Mouse (Mus musculus) B cell, adult 2 months (primary cell): ENCODE measurements around the gene Pstpip1.

ENCODE experiments used
- DNase-seq, 2 experiments: peaks; one replicate each; pipeline ENCODE4 v3.0.0; 2022

Pstpip1 gene

DNA sequence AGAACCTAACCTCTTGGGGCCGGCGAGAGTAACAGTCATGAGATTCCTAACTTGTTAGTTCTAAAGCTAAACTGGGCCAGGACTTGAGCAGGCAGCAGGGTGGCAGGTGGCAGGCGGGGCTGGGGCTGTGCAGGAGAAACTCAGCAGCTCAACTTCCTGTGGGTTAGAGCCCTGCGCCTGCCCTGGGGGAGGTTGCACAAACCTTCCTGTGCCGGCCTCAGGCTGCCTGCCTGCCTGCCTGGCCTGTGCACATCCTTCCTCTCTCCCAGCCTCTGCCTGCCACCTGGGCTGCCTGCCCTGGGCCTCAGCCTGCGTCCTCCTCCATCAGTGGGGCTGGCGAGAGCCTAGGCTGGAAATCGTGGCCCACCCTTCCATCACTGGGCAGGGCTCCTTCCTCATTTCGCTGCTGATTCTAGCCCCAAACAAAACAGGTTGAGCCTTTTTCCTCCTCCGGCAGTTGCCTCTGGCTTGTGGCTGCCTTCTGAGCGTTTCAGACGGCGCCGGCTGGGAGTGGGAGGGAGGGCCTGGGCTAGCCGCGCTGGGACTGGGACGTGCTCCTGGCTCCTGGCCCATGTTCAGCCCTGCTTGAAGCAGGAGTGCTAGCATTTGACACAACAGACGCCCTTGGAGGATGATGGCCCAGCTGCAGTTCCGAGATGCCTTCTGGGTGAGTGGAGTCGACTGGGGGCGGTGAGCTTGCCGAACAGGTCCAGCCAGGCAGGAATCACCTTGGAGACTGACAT is at the start of gene Pstpip1:
TSS of gene Pstpip1 (plus strand) at position 185 of the 743 bp plus-strand sequence.
- peak; percentile 77 to 78 for DNase-seq

DNA sequence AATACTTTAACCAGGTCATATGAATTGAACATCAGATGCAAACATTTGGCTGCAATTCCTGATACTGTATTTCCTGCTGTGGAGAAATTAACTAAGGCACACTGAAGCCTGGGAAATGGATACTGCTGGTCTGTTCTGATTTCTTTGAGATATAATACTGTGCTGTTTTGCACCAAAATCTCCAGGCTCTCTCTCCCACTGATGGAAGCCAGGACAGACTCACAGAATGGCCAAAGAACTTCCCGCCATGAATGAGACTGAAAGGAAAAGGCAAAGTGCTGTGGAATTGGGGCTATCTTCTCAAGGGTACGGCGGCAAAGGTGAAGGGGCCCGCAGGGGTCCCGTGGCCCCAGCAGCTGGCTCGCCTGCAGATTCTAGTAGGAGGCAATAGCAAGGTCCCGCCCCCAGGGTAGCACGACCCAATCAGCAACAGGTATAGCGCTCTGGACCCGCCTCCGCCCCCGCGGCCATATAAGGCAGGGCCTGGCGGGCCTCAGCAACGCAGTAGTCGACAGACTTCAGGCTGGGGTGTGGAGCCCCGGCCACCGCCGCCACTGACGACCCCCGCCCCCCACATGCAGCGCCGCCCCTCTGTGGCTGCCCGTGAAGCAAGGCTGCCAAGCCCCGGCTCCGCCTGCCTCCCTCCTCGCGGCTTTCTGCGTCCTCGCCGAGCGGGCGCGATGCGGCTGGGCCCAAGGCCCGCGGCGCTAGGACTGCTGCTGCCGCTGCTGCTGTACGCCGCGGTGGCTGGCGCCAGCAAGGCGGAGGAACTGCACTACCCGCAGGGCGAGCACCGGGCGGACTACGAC is 48.2 kb upstream of the Pstpip1 start, which contains the start of gene Rcn2:
TSS of gene Rcn2 (plus strand) at position 474 of the 809 bp plus-strand sequence.
- DNase-seq: peak; percentile 97 to 98

DNA sequence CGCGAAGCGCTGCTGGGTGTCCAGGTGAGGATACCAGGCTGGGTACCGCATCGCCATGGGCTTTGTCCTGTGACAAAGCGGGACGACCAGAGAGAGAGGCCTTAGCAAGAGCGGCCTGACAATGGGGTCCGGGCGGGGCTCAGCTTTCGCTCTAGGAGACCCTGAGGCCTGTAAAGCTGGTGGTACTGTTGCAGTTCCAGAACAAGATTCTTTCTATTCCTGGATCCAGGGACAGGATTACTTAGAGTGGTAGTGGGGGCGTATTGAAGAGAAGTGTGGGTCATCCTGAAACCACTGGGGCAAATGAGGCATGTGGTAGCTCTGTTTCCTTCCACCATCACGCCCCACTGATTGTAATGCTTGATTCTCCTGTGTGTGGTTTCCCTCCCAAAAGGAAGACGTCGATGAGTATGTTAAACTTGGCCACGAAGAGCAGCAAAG is 47.6 kb upstream of the Pstpip1 start:
- DNase-seq: no peak

DNA sequence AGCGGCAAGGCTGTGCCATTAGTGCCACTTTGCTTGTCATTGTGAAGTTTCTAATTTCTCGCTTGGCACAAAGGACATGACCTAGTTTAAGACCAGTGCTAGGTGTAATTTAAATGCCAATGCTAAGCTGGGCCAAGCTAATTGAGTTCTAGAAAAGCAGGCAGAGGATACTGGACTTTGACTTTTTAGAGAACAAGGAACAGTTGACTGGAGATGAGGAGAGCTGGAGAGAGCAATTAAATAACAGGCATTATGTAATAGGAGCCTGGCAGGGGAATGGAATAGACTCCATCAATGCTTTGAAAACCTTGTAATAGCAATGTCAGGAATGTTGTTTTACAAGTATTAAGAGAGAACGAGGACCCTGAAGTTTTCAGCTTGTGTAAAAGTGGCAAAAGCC is 36.0 kb upstream of the Pstpip1 start:
- DNase-seq: no peak

DNA sequence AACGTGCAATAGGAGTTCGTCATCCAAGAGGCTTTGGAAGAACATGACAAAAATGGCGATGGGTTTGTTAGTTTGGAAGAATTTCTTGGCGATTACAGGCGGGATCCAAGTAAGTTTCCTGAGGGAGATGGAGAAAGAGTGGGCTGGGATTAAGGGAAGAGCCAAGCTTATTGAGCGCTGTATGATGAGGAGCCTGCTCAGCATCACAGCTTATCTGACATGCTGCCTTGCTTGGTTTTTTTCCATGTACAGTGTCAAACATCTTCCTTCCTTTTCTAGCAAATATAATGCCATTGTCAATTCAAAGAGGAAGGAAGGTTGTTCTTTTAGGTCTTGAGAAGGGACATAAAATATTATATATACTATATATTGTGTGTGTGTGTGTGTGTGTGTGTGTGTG is 33.6 kb upstream of the Pstpip1 start:
- DNase-seq: no peak

DNA sequence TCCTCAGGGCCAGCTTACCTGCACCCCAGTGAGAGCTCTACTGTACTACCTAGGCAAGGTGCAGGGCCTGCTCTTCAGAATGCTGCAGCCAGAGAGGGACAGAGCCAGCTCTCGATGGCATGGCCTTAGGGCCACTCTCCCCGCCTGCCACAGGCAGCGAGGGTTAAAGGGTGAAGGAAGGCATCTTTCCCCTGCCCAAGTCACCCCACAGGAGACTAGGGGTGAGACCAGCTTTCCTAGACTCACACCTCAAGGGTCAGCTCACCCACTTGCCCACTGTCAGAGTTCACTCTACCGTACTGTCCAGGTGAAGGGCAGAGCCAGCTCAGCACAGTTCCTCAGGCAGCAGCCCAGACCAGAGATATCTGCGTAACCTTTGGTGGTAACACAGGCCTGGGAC is 27.4 kb upstream of the Pstpip1 start:
- no peak for DNase-seq

DNA sequence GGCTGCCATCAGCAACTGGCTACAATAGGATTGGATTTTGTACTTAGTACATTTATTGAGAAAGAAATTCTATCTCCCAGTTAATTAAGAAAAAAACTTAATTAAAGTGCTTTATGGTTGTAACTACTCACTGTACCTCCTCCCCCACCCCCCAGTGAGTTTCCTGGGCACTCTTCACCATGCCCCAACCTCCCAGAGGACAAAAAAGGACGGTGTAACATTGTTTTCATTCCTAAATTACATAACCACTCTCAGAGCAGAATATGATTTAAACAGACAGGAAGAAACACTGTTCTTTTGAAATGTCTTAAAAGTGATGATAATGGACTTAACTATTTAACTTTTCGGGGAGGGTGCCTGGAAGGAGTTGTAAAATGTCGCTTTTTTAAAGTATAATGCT is 24.8 kb upstream of the Pstpip1 start:
- DNase-seq: no peak

DNA sequence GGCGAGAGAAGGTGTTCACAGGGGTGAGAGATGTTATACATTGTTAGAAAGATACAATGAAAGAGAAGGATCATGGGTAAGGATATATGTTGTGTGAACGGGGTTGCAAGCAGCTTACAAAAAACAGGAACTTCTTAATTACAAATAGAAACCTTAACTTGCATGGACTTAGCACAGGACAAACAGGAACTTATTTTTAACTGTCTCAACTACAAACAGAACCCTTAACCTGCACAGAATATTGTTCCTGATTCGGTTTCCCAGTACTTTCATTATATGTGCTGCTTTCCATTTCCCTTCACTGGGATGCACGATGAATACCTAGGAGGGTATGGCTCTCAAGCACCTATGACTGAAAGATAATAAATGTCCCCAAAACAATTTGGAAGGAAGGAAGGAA is 21.8 kb upstream of the Pstpip1 start:
- DNase-seq: no peak

DNA sequence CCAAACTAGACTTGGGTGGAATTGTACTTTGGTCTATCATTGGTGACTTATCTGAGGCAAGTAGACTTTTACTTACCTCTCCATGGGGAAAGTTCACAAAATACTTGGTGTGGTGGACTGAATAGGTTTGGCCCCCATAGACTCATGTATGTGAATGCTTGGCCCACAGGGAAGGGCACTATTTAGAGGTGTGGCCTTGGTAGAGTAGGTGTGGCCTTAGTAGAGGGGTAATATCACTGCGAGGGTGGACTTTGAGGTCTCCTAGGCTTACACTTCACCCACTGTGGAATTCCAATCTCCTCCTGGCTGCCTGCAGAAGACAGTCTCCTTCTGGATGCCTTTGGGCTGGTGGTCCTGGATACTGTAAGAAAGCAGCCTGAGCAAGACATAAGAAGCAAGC is 21.1 kb upstream of the Pstpip1 start:
- no peak for DNase-seq

DNA sequence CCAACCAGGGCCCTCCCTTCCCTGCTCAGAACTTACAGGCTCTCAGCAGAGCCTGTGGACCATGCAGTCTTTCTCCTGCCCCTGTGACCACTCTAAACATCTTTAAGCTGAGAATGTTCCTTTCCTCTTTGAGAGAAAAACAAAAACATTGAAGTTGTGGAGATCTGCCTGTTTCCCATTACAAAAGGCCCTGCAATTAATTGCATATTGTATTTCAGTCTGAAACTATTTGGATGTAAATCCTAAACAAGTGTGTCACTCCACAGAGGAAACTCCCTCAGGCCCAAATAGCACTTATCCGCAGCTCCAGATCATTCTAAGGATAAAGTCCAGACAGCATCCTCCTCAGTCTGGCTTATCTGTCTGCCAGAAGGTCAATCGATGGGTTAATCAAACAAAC is 16.9 kb upstream of the Pstpip1 start:
- no peak for DNase-seq

DNA sequence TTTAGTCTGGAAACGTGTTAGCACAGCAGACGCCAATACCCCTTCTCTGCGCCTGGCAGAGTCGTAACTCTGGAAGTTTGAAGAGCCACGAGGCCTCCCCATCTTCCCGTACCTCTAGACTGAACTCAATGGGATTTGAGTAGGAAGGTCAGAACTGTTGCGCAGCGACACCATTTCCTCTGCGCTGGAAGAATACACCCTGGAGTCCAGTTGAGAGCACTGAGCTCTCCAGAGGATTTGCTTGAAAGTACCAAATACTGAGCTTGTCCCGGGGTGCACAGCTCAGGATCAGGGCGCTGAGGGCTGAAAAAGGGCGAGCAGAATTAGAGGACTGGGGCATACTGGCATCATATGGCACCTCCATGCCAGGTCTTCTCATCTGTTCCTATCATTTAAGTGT is 14.9 kb upstream of the Pstpip1 start:
- no peak for DNase-seq

DNA sequence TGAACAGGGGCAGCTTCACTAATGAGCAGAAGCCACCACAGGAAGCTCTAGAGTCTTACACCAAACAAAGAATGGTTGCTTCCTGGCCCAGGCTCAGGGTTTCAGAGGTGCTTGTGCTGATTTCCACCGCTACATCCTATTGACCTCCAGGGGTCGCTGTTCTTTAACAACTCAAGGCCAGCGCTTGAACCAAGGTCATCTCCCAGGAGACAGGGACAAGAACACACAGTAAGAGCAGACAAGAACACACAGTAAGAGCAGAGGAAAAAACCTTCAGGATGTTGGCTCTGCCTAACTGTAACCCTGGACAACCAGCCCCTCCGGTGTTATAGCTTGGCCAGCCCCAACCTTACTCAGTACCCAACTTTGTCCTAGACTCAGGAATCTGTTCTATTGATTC is 14.5 kb upstream of the Pstpip1 start:
- peak; percentile 76 to 79 for DNase-seq

DNA sequence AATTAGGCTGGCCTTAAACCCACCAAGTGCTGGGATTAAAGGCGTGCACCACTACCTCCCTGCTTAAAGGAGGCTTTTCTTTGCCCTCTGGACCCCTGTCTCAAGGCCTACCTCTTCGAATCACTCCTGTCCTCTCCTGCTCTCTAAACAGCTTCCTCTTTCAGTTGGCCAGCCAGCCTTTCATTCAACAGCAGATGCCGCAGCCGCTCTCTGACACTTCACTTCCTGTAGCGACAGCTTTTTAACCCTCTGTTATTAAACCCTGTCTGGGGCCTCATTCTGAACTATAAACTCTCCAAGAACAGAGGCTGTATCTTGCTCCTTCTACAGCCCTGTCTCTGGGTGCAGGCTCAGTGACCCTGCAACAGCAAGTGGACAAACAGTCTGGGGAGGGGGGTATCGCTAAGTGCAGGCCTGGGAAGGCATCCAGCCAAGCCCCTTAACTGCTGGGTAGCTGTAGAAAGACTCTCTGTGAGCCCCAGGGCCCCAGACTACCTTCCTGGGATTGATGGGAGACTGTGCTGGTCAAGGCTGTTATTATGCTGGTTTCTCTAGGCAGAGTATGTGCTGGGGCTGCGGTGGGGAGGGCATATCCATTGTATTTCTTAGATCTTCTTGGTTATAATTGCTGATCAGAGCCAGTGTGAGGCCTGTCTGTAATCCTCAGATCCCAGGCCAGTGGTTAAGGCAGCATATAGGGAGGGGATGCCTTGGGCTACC is 13.7 kb upstream of the Pstpip1 start:
- DNase-seq: peak; percentile 67 to 70

DNA sequence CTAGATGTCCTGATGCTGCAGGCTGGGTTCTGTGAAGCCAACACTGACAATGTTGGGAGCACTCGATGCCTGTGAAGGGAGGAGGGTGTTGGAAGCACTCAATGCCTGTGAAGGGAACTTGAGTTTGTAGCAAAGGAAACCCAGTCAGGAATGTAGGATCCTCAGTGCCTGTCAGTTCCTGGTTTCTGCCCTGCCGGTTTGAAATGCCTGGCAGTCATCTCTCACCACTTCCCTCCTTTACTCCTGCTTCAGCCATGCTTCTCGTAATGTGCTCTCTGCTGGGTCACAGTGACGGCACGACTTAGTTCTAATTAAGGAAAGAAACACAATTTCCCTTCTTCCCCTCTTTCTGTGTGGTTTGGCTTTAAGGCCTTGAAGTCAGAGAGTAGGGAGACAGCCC is 10.2 kb upstream of the Pstpip1 start:
- no peak for DNase-seq

DNA sequence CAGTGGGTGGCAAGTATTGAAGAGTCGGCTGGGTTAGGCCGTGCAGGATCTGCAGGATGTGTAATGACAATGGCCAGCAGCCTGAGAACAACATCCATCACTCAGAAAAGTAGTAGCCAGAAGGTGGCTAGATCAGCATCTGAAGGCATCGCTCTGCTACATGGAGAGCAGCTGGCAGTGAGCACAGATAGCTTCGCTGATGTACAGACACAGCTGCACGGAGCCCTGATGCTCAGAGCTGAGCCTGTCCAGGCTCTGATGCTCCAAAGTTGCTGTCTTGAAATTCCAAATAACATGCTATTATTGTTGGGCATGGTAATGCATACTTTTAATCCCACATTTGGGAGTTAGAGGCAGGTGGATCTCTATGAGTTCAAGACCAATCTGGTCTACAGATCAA is 3.2 kb upstream of the Pstpip1 start:
- no peak for DNase-seq

DNA sequence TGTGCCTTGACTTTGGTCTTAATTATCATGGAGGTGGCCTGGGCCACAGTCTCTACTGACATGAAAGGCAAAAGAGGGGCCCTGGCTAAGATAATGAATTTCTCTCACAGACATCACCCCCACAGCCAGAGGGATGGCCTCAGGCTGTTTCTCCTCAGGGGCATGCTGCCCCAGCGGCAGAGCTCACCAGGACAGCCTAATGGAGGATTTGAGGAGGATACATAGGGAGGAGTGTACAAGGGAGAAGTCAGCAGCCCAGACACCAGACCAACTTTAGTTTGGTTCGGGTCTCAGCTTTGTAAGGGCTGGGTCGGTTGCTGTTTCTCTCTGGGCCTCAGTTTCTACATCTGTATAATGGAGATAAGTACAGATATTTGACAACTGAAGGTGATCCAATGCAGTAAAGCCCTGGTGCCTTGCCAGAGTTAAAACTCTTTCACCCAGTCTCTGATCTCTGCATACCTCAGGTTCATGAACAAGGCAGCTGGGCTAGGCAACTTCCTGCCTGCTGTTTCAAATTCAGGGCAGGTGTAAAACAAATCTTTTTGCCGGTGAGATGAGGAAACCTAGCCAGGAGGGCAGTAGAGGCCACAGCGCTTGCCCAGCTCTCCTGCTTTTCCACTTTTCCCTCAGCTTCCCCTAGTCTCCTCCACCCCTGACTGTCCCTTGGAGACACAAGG is 924 bp downstream of the Pstpip1 start:
- DNase-seq: peak; percentile 23 to 42

DNA sequence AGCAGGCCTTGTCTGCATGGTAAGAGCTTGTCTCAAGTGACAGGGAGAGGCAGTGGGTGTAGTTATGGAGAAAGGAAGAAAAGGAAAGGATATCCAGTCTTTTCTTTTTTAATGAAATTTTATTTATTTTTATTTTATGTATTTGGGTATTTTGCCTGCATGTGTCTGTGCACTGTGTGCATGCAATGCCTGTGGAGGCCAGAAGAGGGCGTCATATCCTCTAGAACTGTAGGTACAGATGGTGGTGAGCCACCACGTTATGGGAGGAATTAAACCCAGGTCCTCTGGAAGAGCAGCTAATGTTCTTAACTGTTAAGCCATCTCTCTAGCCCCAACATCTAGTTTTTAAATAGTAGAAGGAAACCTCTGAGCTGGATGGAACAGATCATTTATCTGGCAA is 2.3 kb downstream of the Pstpip1 start:
- DNase-seq: peak; percentile 68 to 70

DNA sequence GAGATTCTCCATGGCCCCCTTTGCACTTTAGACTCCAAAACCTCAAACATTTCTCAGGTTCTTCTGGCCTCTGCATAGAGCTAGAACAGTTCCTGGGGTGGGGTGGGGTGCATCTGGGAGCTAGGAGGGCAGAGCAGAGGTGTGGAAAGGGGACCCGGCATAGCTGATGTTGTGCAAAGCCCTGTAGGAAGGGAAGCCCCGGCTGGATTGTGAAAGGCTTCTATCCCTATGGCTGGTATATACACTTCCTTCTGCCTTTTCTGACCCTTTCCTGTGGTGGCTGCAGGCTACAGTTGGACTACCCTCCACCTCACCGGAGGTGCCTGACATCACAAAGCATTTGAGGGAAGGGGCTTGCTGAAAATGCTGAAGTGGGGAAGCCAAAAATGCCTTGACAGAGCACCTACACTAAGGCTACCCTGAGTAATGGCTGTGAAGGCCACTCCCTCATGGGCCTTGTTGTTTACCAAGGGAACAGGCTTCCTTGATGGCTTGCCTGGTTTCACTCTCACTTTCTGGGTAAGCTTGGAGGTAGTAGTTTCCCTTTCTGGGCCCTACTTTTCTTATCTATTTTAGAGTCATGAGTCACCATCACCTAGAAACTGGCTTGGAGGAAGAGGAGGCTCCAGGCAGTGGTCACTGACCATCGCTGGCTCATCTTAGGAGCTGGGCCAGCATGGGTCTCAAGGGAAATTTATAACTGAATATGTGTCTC is 8.0 kb downstream of the Pstpip1 start:
- peak; percentile 47 to 54 for DNase-seq

DNA sequence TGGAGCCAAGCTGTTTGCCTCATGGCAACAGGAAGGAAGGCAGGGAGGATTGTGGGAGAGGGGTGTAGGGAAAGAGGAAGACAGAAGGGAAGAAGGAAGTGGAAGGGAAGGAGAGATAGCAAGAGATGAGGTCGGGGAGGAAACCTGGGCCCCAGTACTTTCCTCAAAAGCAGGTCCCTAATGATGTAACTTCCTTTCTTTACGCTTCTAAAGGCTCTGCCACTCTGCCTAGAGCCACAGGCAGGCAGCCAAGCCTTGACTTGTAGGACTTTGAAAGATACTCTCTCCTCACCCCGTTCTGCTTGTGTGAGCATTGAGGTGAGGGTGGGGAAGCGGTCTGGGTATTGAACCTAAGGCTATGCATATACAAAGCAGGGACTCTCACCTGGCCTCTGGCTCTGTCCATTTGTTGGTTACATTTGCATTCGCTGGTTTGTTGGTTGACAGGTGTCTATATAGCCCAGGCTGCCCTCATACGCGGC is 10.3 kb downstream of the Pstpip1 start:
- peak; percentile 53 to 59 for DNase-seq

DNA sequence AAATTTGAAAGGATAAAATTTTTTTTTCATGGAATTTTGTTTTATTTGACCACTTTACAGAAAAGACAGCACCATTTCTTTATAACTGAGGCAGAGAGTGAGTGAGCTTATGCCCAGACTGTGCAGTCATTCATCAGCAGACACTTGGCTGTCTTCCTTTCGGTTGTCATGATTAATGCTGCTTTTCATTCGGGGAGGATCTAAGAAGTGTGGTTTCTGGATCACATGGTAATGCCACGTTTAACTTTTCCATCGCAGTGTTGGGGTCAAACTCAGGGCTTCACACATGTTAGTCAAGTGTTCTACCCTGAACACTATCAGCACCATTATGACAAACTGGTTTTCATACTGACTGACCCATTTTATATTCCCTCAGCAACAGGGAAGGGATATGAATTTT is 11.3 kb downstream of the Pstpip1 start:
- DNase-seq: no peak

DNA sequence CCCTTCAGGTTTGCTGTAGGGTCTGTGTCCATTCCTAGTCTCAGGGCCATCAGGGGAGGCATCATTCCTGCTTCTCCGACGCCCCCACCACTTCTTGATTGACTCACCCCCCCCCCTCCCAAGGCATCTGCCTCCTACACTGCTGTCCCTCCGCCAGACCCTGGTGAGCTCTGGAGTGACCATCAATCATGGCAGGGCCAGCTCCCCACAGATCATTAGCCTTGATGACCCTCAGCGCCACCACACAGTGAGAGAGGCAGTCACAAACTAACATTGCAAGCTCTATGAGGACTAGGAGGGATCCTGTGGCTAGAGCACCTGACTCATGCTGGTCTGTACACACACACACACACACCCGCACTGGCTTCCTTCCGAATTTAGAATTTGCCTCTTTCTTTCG is 15.2 kb downstream of the Pstpip1 start:
- DNase-seq: no peak
